Mouse (Mus musculus) CD8-positive naive resting alpha-beta T cell, adult 2 months (primary cell): ENCODE data around the gene Foxp1.

Source experiments
- DNase-seq, 2 experiments: peaks; one replicate each; pipeline ENCODE4 v3.0.0; 2022; ENCODE audit warnings: low read depth in 2 of 2, low spot score in 2 of 2

Gene Foxp1

DNA sequence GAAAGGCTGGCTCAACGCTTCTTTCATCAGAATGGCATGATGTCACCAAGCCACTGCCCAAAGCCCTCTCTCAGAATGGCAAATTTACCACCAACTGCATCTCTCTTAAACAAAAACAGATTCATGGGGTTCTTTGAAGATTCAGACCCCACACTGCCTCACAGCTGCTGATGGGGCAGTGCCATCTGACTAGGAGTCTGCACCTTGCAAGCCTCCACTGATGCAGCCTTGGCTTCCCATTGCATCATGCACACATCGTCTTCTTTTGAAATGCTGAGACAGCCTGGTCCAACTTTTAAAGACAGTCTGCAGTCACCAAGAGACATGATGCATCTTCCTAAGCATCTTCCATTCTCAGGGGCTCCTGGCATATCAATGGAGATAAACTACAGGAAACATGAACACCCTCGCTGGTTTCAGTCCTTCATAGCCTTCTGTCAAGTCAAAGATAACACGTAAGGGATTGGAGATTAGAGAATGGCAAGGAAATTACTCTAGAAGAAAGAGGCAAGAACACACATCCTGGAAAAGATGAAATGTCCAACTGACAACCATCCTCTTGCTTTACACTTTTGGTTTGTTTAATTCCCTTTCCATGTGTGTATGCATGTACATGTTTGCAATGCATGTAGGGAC lies 154.3 kb downstream of the Foxp1 start:
- no peak for DNase-seq

DNA sequence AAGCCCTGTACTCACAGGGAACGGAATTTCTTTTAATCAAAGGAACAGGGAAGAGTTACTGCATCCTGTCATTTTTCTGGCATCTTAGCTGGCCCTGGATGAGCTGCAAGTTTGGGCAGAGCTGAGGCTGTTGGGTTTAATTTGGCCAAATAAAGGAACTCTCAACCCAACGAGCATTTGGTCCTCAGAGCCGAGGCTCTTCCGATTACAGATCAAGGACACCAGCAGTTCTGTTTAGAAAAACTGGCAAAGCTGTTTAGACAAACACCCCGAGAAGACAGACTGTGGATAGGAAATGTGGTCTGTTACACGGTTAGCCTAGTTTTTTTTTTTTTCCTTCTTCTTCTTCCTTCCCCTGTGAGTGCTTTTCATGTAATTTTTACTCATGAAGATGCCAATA lies 158.0 kb downstream of the Foxp1 start:
- DNase-seq, result no peak

DNA sequence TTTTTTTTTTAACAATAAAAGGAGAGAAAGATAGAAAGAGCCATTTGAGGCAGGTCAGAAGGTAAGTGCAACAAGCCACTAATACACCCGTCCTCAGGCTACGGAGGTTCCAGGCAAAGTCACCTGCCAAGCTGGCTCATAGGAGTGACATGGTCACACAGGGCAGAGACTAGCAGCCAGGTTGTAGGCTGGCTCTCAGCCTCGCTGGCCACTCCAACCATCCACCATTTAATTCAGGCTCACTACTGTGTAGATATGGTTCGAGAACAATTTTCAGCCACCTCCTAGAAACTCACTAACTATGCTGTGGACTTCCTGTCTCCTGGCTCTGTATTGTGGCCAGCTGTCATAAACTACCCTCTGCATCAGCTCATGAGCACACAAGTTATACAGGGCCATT lies 161.9 kb downstream of the Foxp1 start:
- DNase-seq, result no peak

DNA sequence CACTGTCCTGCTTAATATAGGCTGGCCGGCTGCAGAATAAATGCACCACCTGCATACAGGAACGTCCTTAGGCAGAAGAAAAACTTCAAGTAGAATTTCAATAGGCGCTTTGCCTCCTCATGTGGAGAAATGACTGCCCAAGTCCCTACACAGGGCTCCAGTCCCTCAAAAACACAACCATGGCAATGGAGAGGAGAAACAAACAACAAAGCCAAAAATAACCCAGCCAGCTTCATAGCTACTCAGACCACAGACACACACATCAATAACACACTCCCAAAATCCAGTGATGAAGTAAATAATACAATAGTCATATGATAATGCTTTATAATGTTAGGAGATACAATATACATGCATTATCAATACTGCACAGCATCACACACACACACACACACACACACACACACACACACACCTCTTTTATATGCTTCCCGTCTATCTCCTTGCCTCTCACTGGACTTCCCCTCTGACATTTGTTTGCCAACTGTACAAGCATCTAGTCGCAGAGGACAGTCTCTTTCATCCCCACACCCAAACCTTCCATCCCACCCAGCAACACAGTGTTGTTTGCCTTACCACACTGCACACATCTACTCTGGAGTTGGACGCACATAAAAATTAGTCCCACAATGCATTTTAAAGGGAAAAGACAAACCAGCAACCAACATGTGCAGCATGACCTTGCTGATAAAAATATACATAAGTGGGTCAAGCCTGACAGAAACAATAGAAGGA lies 162.6 kb downstream of the Foxp1 start:
- DNase-seq, result no peak

DNA sequence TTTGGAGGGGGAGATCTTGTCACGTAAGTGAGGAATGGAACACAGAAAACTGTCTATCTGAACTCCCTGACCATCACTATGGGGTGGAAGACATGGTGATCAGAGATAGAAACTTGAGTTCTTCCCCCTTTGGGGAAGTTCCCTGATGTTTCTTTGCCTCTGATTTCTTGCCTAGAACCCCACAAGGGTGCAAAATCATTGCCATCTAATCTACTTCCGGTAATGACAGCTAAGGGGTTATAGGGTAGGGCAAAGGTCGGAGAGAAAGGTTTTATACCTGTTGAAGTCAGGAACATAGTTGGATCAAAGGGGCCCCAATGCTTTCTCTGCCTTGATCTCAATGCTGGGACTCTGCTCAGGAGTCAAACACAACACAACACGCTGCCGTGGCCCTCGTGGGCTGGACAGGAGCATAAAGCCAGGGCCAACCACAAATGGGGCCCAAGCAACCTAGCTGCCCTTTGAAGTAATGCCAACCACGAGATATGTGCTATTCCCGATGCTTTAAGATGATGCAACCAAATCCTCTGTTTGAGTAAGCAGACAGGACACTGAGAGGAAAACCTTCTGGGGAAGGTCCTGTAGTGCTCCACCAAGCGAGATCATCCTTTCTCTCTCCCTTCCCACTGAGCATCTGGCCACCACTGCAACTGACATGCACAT lies 163.4 kb downstream of the Foxp1 start:
- no peak for DNase-seq

DNA sequence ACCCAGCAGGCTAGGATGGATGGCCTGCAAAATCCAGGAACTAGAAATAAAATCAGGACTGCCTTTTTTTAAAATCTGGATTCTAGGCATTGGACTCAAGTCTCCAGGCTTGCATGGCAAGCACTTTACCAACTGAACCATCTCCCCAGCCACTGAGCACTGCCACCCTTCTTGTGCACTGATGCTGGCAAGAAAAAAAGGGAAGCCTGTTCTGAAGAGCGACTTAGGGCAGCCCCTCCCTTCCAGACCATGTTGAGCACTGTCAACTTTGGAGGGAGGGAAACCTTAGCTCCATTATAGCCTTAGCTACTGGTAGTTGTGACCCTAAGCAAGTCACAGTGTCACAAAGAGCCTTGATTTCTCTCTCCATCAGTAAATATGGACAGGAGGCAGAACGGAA lies 164.6 kb downstream of the Foxp1 start:
- DNase-seq, result no peak

DNA sequence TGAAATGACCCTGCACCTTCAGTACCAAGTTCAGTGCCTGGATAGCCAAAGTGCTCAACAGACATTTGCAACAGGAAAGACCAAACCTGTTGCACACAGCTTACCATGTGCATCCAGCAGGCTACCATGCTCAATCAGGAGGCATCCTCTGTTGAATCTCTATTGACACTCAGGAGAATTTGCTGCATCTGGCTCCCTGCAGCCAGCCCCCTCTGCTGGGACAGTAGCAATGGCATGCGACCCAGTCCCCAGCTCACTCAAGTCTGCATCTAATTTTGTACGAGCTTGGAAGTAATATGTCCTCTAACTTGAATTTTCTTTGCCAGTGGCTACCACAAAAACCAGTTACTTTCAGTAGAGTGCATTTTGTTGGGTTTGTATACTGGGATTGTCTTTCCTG lies 168.2 kb downstream of the Foxp1 start:
- no peak for DNase-seq

DNA sequence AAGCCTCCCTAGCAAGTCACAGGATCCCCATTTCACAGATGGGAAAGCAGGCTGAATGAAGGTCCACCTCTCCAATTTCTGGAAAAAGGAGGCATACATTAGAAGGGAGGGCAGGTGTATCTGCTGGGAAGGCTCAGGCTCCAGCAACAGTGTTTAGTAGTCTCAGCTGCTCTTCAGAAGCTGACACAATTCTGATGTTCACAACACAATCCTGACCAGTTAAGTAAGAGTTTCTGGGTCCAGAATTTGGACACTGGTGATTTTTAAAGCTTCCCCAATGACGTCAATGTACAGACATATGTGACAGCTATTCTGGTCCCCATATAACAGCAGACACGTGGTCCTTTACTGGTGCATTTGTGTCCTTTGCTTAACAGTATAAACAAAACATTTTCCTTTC lies 169.1 kb downstream of the Foxp1 start:
- no peak for DNase-seq

DNA sequence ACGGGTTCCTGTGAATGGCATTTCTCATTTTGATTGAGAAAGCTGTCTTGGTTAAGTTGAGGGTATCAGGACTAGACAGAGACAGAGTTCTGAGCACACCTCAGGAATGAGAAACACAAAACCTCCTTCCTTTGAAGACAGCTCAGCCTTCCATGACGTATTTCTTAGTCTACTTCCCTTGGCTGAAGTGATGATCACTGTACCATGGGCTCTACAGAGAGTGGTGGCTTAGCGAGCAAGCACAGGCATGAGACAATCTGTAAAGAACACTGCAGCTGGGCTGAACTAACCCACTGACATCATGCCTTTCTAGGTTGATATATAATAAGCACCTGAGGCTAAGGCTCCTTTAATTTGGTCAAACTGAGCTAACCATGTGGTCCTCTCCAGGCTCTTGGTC lies 172.0 kb downstream of the Foxp1 start:
- peak in 1 of 2 experiments; percentile 32 for DNase-seq

DNA sequence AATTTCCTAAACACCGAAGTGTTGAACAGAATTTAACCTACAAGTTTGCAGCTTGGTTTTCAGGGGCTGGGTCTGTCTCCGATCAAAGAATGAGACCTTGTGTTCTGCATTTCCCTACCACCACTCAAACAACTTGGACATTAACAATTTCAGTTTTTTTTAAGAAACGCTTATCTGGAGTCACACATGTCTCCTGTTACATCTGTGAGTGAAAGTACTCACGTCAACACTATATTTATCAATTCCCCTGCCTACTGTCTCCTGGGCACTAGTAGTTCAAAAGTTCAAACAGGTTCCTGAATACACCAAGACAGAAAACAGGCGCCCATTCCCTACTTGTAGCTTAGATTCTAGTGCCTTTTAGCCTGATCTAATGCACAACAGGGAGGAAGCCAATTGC lies 172.4 kb downstream of the Foxp1 start:
- DNase-seq, result no peak

DNA sequence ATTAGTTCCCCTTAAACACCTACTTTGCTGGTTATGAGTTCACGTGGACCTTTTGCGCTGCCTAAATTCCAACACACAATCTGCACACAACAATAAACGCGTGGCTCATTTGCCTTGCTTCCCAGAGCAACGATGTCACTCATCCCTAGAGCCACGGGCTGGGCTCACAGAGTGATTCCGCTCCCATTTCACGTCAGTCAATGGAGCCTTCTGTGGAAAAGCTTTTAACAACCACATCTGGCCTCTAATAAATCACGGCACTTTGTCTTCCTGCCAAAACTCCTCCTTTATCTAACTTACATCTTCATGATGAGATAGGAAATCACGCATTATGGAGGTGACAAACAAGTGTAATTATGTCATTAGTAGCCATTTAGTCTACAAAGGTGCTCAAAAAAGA lies 174.7 kb downstream of the Foxp1 start:
- no peak for DNase-seq

DNA sequence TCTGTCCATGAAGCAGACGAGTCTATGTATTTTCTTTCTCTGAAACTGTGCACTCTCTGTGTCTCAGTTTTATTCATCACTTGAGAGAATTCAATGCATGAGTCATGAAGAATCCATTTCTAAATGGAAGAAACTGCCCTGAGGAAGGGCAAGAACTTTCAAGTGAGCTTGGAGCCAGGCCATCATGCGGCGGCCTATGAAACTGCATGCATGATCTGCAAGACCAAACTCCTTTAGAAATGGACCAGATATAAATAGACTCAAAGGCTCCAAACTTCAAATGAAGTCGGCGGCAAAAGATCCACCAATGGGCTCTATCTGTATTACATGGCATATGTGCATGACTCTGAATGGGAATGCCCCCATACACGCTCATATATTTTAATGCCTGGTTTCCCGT lies 177.6 kb downstream of the Foxp1 start:
- DNase-seq, result no peak

DNA sequence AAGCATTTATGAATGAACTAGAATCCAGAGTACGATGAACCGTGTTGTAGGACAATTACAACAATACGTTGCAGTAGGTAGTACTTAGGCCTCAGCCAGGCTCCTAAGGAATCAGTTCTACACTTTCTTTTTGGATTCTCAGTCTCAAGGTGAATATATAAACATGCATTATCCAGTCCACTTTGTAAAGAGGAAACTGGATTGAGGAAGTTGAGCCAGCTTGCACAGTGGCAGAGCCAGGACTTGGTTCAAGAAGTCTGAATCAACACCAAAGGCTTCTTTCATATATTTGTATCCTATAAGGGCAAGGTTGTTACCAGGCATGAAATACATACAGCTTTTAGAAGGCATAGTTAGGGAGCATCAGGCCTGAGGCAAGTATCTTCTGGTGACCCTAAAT lies 178.2 kb downstream of the Foxp1 start:
- no peak for DNase-seq

DNA sequence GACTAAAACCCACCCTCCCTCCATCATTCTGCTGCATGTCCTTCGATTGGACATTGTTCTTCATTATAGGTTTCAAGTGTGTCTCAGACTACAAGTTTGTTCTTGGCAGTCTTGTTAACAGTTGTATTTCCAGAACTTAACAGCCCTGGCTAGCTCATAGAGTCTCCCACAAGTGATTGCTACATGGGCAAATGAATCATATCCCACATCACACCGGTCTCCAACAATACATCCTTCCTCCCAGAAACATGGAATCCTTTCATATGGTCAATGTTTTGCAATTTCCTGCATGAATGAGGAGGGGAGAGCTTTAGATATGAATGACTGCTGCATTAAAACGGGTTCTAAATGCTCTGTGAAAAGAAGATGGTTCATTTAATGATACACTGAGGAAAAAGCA lies 178.7 kb downstream of the Foxp1 start:
- DNase-seq, result no peak

DNA sequence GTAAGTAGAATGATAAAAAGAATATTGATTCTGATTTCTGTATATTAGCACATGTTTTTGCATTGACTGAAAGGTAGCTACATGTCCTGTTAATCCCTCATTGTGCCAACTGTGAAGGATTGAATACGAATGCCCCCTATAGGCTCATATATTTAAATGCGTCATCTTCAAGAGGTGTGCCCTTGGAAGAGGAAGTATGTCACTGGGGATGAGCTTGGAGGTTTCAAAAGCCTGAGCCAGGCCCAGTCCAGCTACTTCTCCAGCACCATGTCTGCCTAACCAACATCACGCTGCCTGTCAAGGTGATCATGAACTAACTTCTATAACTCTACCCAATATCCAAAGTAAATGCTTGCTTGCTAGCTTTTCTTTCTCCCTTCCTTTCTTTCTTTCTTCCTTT lies 180.1 kb downstream of the Foxp1 start:
- DNase-seq, result no peak

DNA sequence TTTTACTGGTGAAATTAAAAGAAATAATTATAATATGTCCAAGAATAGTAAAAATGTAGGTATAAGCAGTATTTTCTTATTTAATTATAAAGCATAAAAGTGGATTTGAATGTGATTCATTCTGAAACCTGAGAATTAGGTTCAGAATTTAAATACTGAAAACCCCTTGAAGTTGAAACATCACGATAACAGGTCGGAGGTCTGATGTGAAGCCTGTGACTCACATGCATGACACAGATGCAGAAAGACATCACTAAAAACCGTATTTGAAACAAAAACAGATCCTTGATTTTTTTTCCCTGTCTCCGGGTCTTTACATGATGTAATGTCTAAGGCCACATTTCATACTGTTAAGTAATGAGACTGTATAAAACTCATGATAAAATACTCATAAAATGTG lies 181.6 kb downstream of the Foxp1 start:
- DNase-seq, result no peak

DNA sequence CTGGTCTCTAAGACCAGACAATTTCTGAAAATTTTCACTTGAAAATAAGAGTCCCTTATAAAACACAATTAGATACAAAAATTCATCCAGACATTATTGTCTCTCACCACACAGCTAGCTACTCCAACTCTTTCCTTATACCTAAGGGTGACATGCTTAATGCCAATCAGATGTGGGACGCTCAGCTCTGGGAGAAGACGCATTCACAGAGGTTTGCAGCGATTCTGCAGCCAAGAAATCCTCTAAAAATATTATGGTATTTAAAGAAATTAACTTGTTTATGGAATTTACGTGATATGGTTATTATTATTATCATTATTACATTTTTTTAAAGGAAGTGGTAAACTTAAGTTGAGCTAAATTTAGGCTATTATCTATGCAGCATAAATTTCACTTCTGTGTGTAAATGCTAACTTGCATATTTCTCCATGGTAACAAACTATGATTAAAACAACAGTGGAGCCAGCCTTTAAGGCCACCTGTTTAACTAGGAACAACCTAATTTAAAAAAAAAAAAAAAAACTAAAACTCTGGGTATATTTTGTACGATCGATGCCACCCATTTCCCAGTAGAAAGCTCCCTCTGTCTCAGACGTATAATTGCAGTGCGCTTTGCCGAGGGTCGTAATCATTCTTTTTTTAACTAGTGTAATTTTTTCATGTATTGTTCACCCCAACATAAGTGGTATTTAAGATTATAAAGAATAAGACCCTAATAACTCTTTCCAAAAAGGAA lies 182.4 kb downstream of the Foxp1 start:
- no peak for DNase-seq

DNA sequence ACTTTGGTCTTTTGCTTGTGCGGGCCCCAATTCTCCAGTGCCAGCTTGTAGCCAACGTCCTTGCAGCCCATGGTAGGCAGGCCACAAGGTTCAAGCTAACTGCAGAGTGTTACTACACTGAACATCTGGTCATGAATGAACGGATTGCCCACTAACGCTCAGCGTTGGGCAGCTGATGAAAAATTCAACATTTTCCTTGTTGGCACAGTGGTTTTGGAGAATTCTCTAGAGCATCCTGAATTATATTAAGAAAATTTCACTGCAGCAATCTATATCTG lies 183.2 kb downstream of the Foxp1 start:
- no peak for DNase-seq

DNA sequence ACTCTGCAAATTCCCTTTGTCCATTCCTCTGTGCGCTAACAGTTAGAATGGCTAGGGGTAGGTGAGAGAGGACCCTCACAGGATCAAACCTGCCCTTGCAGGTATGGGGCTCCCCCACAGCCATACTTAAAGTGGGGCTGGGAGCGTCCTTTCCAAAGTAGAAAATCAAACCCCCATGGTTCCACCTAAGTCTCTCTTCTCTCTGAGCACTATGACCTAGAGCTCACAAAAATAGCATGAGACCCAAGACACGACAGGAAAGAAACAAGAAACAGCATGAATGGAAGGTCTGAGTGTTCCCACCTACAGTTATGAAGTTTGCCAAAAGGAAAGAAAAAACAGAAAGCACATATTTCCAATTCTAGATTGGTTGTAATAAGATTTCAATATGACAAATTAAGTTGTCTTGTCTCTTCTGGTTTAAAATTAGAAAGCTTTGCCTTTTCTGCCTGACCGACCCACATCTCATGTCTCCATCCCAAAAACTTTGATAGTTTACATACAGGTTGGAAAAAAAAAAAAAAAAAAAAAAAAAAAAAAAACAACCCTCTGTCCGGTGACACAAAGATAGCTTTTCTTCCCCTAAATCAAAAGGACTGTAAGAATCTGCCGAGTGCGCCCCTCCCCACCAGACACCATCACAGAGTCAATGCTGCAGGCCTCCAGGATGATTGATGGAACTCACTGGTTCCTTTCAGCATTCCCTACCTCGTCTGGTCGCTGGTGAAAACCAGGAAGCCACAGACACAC lies 183.8 kb downstream of the Foxp1 start:
- no peak for DNase-seq

DNA sequence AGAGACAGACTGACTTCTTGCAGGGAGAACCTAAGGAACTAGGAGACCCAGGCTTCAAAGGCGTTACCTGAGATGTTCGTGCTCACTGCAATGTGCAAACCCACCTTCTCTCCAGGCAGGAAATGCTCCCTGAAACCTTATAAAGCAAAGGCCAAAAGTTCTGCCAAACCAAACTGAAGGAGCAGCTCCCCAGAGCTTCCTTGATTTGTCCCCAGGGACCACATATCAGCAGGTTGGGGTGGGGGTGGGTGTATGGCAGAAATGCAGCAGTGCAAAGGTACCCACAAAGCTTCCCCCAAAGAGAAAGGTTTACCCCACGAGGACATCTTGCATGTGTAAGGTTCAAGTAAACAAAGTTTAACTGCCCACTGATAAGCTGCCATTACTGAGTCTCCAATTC lies 184.3 kb downstream of the Foxp1 start:
- no peak for DNase-seq

DNA sequence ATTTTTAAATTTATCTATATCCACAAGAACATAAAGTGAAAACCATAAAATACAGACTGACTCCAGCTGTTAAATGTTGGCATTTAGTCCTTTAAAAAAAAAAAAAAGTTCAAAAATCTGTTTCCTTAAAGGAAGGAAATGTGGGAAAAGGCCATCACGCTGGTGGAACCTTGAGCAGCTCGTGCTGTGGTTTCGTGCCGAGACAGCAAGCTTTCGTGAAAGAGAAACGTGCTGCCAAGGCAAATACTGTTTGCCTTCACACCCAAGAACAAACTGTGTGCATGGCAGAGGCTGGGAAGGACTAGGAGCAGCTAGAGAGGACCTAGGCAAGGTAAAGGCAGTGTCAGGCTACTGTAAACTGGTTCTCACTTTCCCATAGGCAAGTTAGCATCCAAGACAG lies 184.9 kb downstream of the Foxp1 start:
- DNase-seq, result no peak

DNA sequence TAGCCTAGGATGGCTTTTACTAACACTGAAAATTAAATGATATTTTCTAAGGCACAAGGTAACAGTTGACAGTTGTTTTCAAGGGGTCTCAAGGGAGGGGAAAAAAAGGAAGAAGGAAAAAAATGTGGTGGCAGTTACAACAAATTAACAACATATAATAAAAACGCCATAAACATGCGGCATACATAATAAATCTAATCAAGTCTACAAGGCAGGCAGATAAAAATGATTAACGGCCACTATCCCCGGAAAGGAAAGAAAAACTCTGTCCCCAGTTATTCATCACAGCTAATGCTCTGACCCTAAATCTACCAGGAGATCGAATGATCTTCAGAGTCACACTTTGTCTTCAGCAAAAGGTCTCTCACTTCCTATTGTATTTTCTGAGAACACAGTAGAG lies 186.3 kb downstream of the Foxp1 start:
- DNase-seq, result no peak
